Mouse (Mus musculus) bone marrow macrophage, adult 2 months (primary cell): Measurements from ENCODE around the gene Trp53. TPM values are rescaled to one million over a fixed set of nuclear protein-coding genes. Genes with fewer than 3 reads are reported as not detected.
"Not testable (repeated sequence)": the region's sequence is repeated elsewhere in the genome, so short reads cannot be mapped to it uniquely, and the experiment has no call there.

ENCODE experiments used
- H3K27ac ChIP-seq: 2 replicates; pipeline ENCODE4 v1.5.1; 2012; ENCODE audit warnings: low read depth, low read length; ENCODE audit not compliant: insufficient read depth
- H3K4me1 ChIP-seq: 2 replicates; pipeline ENCODE4 v1.6.1; 2012; ENCODE audit warnings: low read length; ENCODE audit not compliant: control insufficient read depth, insufficient read depth
- H3K4me3 ChIP-seq: 2 replicates; pipeline ENCODE4 v1.5.1; 2012; ENCODE audit warnings: mild to moderate bottlenecking, low read length, moderate library complexity; ENCODE audit not compliant: insufficient read depth
- CTCF ChIP-seq: IDR thresholded peaks from 2 replicates; pipeline ENCODE4 v1.5.1; 2012; ENCODE audit warnings: low read depth, mild to moderate bottlenecking, low read length, moderate library complexity
- POLR2A ChIP-seq: IDR thresholded peaks from 2 replicates; pipeline ENCODE4 v1.6.1; 2012; ENCODE audit warnings: mild to moderate bottlenecking, low read depth, low read length, borderline replicate concordance
- polyA plus RNA-seq: library from polyadenylated mRNA; stranded (reverse); fragments of >200 nt; gene quantifications from 2 replicates; pipeline ENCODE4 v1.2.4, GENCODE M21; 2012; ENCODE audit not compliant: missing spikeins, insufficient read depth, insufficient read length

Gene Trp53
- polyA plus RNA-seq, 1 experiment = 79.7 TPM

GRCm38 (mm10) chr11:69606491-69606795 lies 26.3 kb downstream of the Trp53 start:
- Histone ChIP-seq H3K4me1 (no peaks in the 10 kb centered on the region), H3K4me3 (peak overlapping the region; percentile 50), H3K27ac (no peak overlapping the region)
- TF ChIP-seq POLR2A = no peak
- TF ChIP-seq CTCF = no peak

GRCm38 (mm10) chr11:69606832-69607231 lies 26.7 kb downstream of the Trp53 start:
- H3K4me3 ChIP-seq = no peak overlapping the region
- H3K4me1 ChIP-seq = no peaks in the 10 kb centered on the region
- TF ChIP-seq CTCF (no peak), POLR2A (no peak)
- H3K27ac ChIP-seq = no peak overlapping the region

GRCm38 (mm10) chr11:69608525-69608924 lies 28.4 kb downstream of the Trp53 start:
- H3K27ac ChIP-seq = no peak overlapping the region
- no peak overlapping the region for H3K4me3 ChIP-seq
- no peak for TF ChIP-seq POLR2A
- no peak for TF ChIP-seq CTCF
- H3K4me1 ChIP-seq = no peaks in the 10 kb centered on the region

GRCm38 (mm10) chr11:69609416-69609815 lies 29.3 kb downstream of the Trp53 start:
- no peaks in the 10 kb centered on the region; the same call in 1 of the 2 replicates for H3K4me1 ChIP-seq
- TF ChIP-seq CTCF (no peak), POLR2A (no peak)
- H3K27ac ChIP-seq = no peak overlapping the region
- H3K4me3 ChIP-seq = no peak overlapping the region

- H3K4me1 ChIP-seq = no peaks in the 10 kb centered on the region; the same call in 1 of the 2 replicates
- no peak overlapping the region for H3K4me3 ChIP-seq
- H3K27ac ChIP-seq = no peak overlapping the region
- TF ChIP-seq POLR2A = no peak
- TF ChIP-seq CTCF = no peak
Observed at GRCm38 (mm10) chr11:69610899-69611298, 30.7 kb downstream of the Trp53 start.

- peak overlapping the region; percentile 15; the same call in 1 of the 2 replicates for H3K4me3 ChIP-seq
- H3K27ac ChIP-seq = no peak overlapping the region
- H3K4me1 ChIP-seq = no peaks in the 10 kb centered on the region; the same call in 1 of the 2 replicates
- TF ChIP-seq CTCF (peak; percentile 76), POLR2A (no peak)
Observed at GRCm38 (mm10) chr11:69613553-69614256, 33.5 kb downstream of the Trp53 start.

GRCm38 (mm10) chr11:69614257-69614588 lies 34.1 kb downstream of the Trp53 start:
- H3K4me3 ChIP-seq, H3K27ac ChIP-seq, H3K4me1 ChIP-seq: not testable (repeated sequence)

- Histone ChIP-seq H3K4me3 (no peak overlapping the region), H3K4me1 (peaks cover 3% of the 10 kb centered on the region), H3K27ac (no peak overlapping the region)
- TF ChIP-seq CTCF (no peak), POLR2A (no peak)
Observed at GRCm38 (mm10) chr11:69616781-69617180, 36.6 kb downstream of the Trp53 start.

- Histone ChIP-seq H3K27ac (no peak within 1 kb of the TSS), H3K4me1 (peaks cover 3% of the 10 kb centered on the region), H3K4me3 (no peak within 1 kb of the TSS)
- no peak for TF ChIP-seq CTCF
- no peak for TF ChIP-seq POLR2A
Observed at GRCm38 (mm10) chr11:69617805-69618204, 37.6 kb downstream of the Trp53 start, which contains the start of gene Shbg. Shbg (minus strand) TSS chr11:69617905.

GRCm38 (mm10) chr11:69620394-69621081 lies 40.4 kb downstream of the Trp53 start:
- no peak overlapping the region for H3K27ac ChIP-seq
- H3K4me3 ChIP-seq = no peak overlapping the region

More at GRCm38 (mm10) chr11:69620394-69621081, 40.4 kb downstream of the Trp53 start:
- H3K4me1 ChIP-seq = peaks cover 3% of the 10 kb centered on the region
- TF ChIP-seq POLR2A (no peak), CTCF (no peak)
